Mouse (Mus musculus) heart, postnatal 0 days (tissue): ENCODE measurements at regions not wholly inside any gene's neighbourhood (a gene's known extent, or its start where the extent isn't known, plus 50 kb on each side); places are given as distances from the start of the nearest gene placed in this dataset.

Experiments
- ATAC-seq: fragments of 200-750 bp; cut with Nextera tagmentation; 2 replicates; pipeline ENCODE4 v1.8.0; 2017; ENCODE audit warnings: low read depth, moderate number of reproducible peaks, moderate library complexity; ENCODE audit not compliant: insufficient read depth
- DNase-seq: peaks from one replicate; pipeline ENCODE4 v3.0.0-alpha.2; 2016; ENCODE audit warnings: low spot score
- H3K27ac ChIP-seq: fragments of 300-500 bp; sonication (generic); 2 replicates; pipeline ENCODE4 v1.5.1; 2014; ENCODE audit warnings: low read depth, mild to moderate bottlenecking
- H3K27me3 ChIP-seq: fragments of 300-500 bp; sonication (generic); 2 replicates; pipeline ENCODE4 v1.6.1; 2014; ENCODE audit warnings: low read length, mixed read lengths; ENCODE audit not compliant: control insufficient read depth, insufficient read depth
- H3K36me3 ChIP-seq: fragments of 300-500 bp; sonication (generic); replicated peaks from 2 replicates; pipeline ENCODE4 v1.6.1; 2014; ENCODE audit warnings: low read length, mixed read lengths; ENCODE audit not compliant: control insufficient read depth, insufficient read depth
- H3K4me1 ChIP-seq: fragments of 300-500 bp; sonication (generic); 2 replicates; pipeline ENCODE4 v1.6.1; 2014; ENCODE audit warnings: antibody characterized with exemption; ENCODE audit not compliant: control insufficient read depth, insufficient read depth
- H3K4me2 ChIP-seq: fragments of 300-500 bp; sonication (generic); 2 replicates; pipeline ENCODE4 v1.6.1; 2014; ENCODE audit warnings: low read depth, mild to moderate bottlenecking, low read length, moderate library complexity
- H3K4me3 ChIP-seq: fragments of 300-500 bp; sonication (generic); 2 replicates; pipeline ENCODE4 v1.5.1; 2014; ENCODE audit warnings: low read depth, low read length
- H3K9ac ChIP-seq: fragments of 300-500 bp; sonication (generic); replicated peaks from 2 replicates; pipeline ENCODE4 v1.6.1; 2014; ENCODE audit warnings: low read depth, low read length, mixed read lengths
- H3K9me3 ChIP-seq: fragments of 300-500 bp; sonication (generic); replicated peaks from 2 replicates; pipeline ENCODE4 v1.6.1; 2016; ENCODE audit warnings: low read length; ENCODE audit not compliant: control insufficient read depth
- CTCF ChIP-seq: IDR thresholded peaks from 2 replicates; pipeline ENCODE4 v1.5.1; 2016; ENCODE audit warnings: antibody characterized with exemption, control low read depth, low read depth
- EP300 ChIP-seq: IDR thresholded peaks from 2 replicates; pipeline ENCODE4 v1.6.1; 2016; ENCODE audit warnings: antibody characterized with exemption, low read depth
- WGBS: fragments of 180-500 bp; shearing (Covaris S2); extraction: QIAGEN DNeasy Blood & Tissue Kit; methylation state at CpG from one replicate; pipeline ENCODE4 v1.1.7; 2014; 5-methylcytosine and 5-hydroxymethylcytosine counted together

DNA sequence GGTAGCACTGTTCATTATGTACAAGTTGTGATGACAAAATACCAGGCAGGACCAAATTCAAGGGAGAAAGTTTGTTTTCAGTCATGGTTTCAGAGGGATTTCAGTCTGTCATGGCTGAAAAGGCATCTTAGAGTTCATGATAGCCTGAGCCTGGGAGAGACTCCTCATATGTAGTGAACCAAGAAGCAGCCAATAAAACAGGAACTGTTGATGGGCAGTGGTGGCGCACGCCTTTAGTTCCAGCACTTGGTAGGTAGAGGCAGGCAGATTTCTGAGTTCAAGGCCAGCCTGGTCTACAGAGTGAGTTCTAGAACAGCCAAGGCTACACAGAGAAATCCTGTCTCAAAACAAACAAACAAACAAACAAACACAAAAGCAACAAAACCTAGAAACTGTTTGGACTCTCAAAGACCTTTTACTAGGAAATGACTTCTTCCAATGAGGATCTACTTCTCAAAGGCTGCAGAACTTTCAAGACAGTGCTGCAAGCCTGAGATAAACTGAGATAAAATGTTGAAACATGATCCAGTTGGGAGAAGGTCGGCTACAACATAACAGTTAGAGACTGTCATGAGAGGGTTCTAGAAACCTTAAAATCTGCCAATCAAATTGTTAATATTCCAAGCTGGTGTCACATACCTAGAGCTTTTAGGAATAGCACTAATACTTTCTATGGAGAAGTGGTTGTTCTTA, 817.5 kb upstream of the Lcorl start:
- WGBS: 70% methylated on average over 3 of the region's 3 CpGs
- no peak overlapping the region for H3K9ac ChIP-seq
- H3K9me3 ChIP-seq: no peaks in the 10 kb centered on the region
- no peak overlapping the region for H3K27ac ChIP-seq
- no peak overlapping the region for H3K4me3 ChIP-seq
- DNase-seq (no peak), ATAC-seq (no peak)
- no peaks in the 10 kb centered on the region for H3K4me1 ChIP-seq
- H3K27me3 ChIP-seq: no peaks in the 10 kb centered on the region
- no peak for TF ChIP-seq EP300
- TF ChIP-seq CTCF: no peak
- H3K4me2 ChIP-seq: no peak overlapping the region
- H3K36me3 ChIP-seq: no peaks in the 10 kb centered on the region

DNA sequence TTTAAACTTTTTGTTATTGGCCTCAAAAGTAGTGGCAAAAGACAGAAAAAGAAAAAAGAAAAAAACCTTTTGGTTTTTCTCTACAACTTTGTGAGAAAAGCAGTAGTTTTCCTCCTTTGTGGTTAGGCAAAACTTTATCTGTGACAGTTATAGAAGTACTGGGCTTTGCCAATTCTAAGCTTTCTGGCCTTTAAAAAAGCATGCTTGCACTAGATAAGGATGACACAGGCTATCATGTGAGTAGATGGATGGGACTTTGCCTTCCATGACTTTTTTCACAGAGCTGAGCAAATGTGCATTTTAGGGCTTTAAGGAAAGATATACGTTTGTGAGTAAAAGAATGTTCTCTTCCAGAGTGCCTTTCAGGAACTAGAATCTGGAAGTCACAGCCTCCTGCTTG, 816.0 kb upstream of the Lcorl start:
- Histone ChIP-seq H3K36me3 (no peaks in the 10 kb centered on the region), H3K4me2 (no peak overlapping the region), H3K4me3 (no peak overlapping the region), H3K27ac (no peak overlapping the region), H3K27me3 (no peaks in the 10 kb centered on the region), H3K9me3 (no peaks in the 10 kb centered on the region), H3K9ac (no peak overlapping the region), H3K4me1 (no peaks in the 10 kb centered on the region)
- ATAC-seq (no peak), DNase-seq (no peak)
- TF ChIP-seq EP300 (no peak), CTCF (no peak)
- WGBS: 58% methylated on average over 1 of the region's 1 CpGs

DNA sequence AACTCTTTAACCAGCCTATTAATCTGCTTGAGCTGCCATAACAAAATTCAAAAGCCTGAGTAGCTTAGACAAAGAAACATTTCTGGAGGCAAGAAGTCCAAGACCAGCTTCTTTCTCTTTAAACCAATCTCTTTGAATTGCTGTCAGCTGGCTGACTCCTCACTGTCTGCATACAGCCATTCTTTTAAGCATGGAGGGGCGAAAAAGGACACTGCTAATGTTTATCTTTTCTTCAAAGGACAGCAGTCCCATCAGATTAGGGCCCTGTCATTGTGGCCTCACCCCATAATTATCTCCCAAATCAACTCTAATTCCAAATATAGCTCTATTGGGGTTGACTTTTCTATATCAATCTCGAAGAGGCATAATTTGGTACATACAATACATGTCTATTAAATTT, 813.1 kb upstream of the Lcorl start:
- Histone ChIP-seq H3K36me3 (no peaks in the 10 kb centered on the region), H3K9ac (no peak overlapping the region), H3K4me1 (no peaks in the 10 kb centered on the region), H3K27me3 (no peaks in the 10 kb centered on the region), H3K4me3 (no peak overlapping the region), H3K27ac (no peak overlapping the region), H3K9me3 (no peaks in the 10 kb centered on the region), H3K4me2 (no peak overlapping the region)
- 64% methylated on average over 2 of the region's 2 CpGs for WGBS
- TF ChIP-seq CTCF (no peak), EP300 (no peak)
- ATAC-seq (no peak), DNase-seq (no peak)

DNA sequence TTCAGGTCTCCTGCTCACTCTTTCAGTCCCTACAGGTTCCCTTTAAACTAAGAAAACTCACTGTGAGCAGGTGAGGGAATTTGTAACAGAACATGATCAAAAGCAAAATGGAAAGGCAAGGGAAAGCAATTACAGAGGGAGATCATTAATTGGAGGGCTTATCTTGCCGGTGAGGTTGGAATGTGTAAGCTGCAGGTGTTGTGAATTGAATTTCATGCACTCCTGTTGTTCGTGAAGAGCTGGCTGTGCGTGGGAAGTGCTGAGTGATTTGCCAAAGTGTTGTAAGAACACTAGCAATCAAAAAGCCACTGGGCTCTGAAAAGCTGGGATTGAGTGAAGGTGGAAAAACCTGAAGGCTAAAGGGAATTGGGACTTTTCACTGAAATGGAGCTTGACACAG, 808.8 kb upstream of the Lcorl start:
- DNase-seq (no peak), ATAC-seq (no peak)
- Histone ChIP-seq H3K27ac (no peak overlapping the region), H3K27me3 (no peaks in the 10 kb centered on the region), H3K4me2 (no peak overlapping the region), H3K9me3 (no peaks in the 10 kb centered on the region), H3K4me1 (no peaks in the 10 kb centered on the region), H3K36me3 (no peaks in the 10 kb centered on the region), H3K4me3 (no peak overlapping the region), H3K9ac (no peak overlapping the region)
- TF ChIP-seq EP300 (no peak), CTCF (no peak)
- WGBS: 22% methylated on average over 3 of the region's 3 CpGs

DNA sequence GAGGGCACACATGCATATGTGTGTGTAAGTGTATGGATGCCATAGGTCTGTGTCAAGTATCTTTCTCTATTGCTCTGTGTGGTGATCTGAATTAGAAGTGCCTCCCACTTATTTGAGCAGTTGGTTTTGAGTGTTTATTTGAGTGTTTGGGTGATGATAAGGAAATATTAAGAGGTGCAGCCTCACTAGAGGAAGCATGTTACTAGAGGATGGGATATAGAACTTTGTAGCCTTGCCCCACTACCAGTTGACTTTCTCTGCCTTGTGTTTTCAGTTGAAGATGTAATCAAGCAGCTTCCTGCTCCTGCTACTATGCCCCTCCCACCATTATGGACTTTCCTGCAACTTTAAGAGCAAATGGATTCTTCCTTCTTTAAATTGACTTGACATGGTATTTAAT, 799.6 kb upstream of the Lcorl start:
- no peak for TF ChIP-seq EP300
- no peak for TF ChIP-seq CTCF
- no peaks in the 10 kb centered on the region for H3K27me3 ChIP-seq
- no peak overlapping the region for H3K27ac ChIP-seq
- no peak overlapping the region for H3K9ac ChIP-seq
- H3K4me2 ChIP-seq: no peak overlapping the region
- DNase-seq (no peak), ATAC-seq (no peak)
- H3K4me1 ChIP-seq: no peaks in the 10 kb centered on the region
- H3K4me3 ChIP-seq: no peak overlapping the region
- no peaks in the 10 kb centered on the region for H3K36me3 ChIP-seq
- no peaks in the 10 kb centered on the region for H3K9me3 ChIP-seq

DNA sequence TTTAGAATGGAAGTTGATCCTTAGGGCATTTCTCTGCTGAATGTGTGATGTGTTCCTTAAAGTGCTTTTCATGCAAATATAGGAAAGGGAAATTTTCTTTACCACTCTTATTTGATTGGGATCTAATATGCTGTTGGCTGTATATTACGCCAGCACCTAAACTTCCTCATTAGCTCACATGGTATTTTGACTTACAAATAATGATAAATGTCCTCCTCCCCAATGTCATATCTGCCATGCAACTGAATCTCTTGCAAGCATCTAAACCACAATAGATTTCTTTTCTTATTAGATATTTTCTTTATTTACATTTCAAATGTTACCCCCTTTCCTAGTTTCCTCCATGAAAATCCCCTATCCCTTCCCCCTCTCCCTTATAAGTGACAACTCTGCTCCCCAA, 796.8 kb upstream of the Lcorl start:
- no peaks in the 10 kb centered on the region for H3K36me3 ChIP-seq
- no peaks in the 10 kb centered on the region for H3K4me1 ChIP-seq
- no peaks in the 10 kb centered on the region for H3K9me3 ChIP-seq
- no peak overlapping the region for H3K4me2 ChIP-seq
- TF ChIP-seq EP300 (no peak), CTCF (no peak)
- no peak overlapping the region for H3K27ac ChIP-seq
- DNase-seq: no peak
- 87% methylated on average over 1 of the region's 1 CpGs for WGBS
- no peaks in the 10 kb centered on the region for H3K27me3 ChIP-seq
- ATAC-seq: no peak
- no peak overlapping the region for H3K9ac ChIP-seq
- no peak overlapping the region for H3K4me3 ChIP-seq
